Mouse (Mus musculus) CD4-positive naive resting alpha-beta T cell, adult 57 days (primary cell): ENCODE data around the gene Zbtb44. TPM values are rescaled to one million over a fixed set of nuclear protein-coding genes. Genes with fewer than 3 reads are reported as not detected.

ENCODE experiments used
- total RNA-seq: library from RNA; stranded (reverse); gene quantifications from one replicate; pipeline ENCODE4 v1.2.4, GENCODE M21; 2023

Gene Zbtb44
- 54.3 TPM for total RNA-seq

GRCm38 (mm10) chr9:31030532-31031413 is at the start of gene Zbtb44:
Gene Zbtb44 (plus strand): TSS chr9:31030644.

Other genes with a start within 250 kb of the Zbtb44 start
- 0.15 TPM for gene Adamts15, start 108.2 kb upstream of the Zbtb44 start, total RNA-seq
- not detected for gene Adamts8, start 88.1 kb upstream of the Zbtb44 start, total RNA-seq
- 0.98 TPM for gene St14, start 101.2 kb downstream of the Zbtb44 start, total RNA-seq
- 67.2 TPM for gene Aplp2, start 181.2 kb downstream of the Zbtb44 start, total RNA-seq
- 25.5 TPM for gene Prdm10, start 249.9 kb downstream of the Zbtb44 start, total RNA-seq